Mouse (Mus musculus): Measurements from ENCODE around the gene Lrrc2.

The Lrrc2 gene

GRCm38 (mm10) chr9:110989141-110989540 lies 37.8 kb downstream of the Lrrc2 start:
- DNase-seq, result no peak

- no peak for DNase-seq
Observed at GRCm38 (mm10) chr9:110989543-110989942, 38.2 kb downstream of the Lrrc2 start.

GRCm38 (mm10) chr9:110990204-110990603 lies 38.9 kb downstream of the Lrrc2 start, which contains the start of gene Rtp3:
Gene Rtp3, minus strand, starts transcription at chr9:110990583.
- no peak for DNase-seq

- DNase-seq, result no peak
Observed at GRCm38 (mm10) chr9:110993281-110993709, 42.0 kb downstream of the Lrrc2 start.

- DNase-seq, result peak; percentile 87
Observed at GRCm38 (mm10) chr9:110994716-110995172, 43.4 kb downstream of the Lrrc2 start.

GRCm38 (mm10) chr9:110997245-110997644 lies 45.9 kb downstream of the Lrrc2 start:
- DNase-seq, result peak; percentile 82

- no peak for DNase-seq
Observed at GRCm38 (mm10) chr9:110999056-110999455, 47.7 kb downstream of the Lrrc2 start.

- no peak for DNase-seq
Observed at GRCm38 (mm10) chr9:110999856-111000255, 48.5 kb downstream of the Lrrc2 start.

- DNase-seq, result no peak
Observed at GRCm38 (mm10) chr9:111001621-111002020, 50.3 kb downstream of the Lrrc2 start.

GRCm38 (mm10) chr9:111003279-111003678 lies 51.9 kb downstream of the Lrrc2 start:
- DNase-seq, result no peak

- DNase-seq, result no peak
Observed at GRCm38 (mm10) chr9:111006544-111006943, 55.2 kb downstream of the Lrrc2 start.

GRCm38 (mm10) chr9:111009763-111010162 lies 58.4 kb downstream of the Lrrc2 start:
- no peak for DNase-seq

- no peak for DNase-seq
Observed at GRCm38 (mm10) chr9:111011550-111011949, 60.2 kb downstream of the Lrrc2 start.

GRCm38 (mm10) chr9:111012041-111012440 lies 60.7 kb downstream of the Lrrc2 start:
- no peak for DNase-seq

GRCm38 (mm10) chr9:111015658-111016057 lies 64.3 kb downstream of the Lrrc2 start:
- DNase-seq, result no peak

GRCm38 (mm10) chr9:111019022-111019421 lies 67.7 kb downstream of the Lrrc2 start, which contains the start of gene Ltf:
Gene Ltf, plus strand, starts transcription at chr9:111019271.
- DNase-seq, result no peak

GRCm38 (mm10) chr9:111026791-111027190 lies 75.4 kb downstream of the Lrrc2 start:
- no peak for DNase-seq

All from thymus, postnatal 14 days (tissue).